Mouse (Mus musculus) cortical plate, adult 2 months (tissue): ENCODE measurements around the gene Yrdc. TPM values are rescaled to one million over a fixed set of nuclear protein-coding genes. Genes with fewer than 3 reads are reported as not detected.

Source experiments
- H3K27ac ChIP-seq: fragments of 200-500 bp; 2 replicates; pipeline ENCODE4 v1.5.1; 2012; ENCODE audit warnings: low read length, control low read depth, inconsistent platforms; ENCODE audit not compliant: insufficient read depth
- H3K4me1 ChIP-seq: fragments of 200-500 bp; 2 replicates; pipeline ENCODE4 v1.6.1; 2011; ENCODE audit warnings: low read length; ENCODE audit not compliant: control insufficient read depth, insufficient read depth
- H3K4me3 ChIP-seq: fragments of 200-500 bp; 2 replicates; pipeline ENCODE4 v1.5.1; 2011; ENCODE audit warnings: mild to moderate bottlenecking, low read length, control low read depth; ENCODE audit not compliant: insufficient read depth
- CTCF ChIP-seq: fragments of 200-500 bp; IDR thresholded peaks from 2 replicates; pipeline ENCODE4 v1.5.1; 2011; ENCODE audit warnings: mild to moderate bottlenecking, control low read depth, low read length; ENCODE audit not compliant: insufficient read depth; ENCODE audit errors: extremely low read depth
- POLR2A ChIP-seq: fragments of 200-500 bp; IDR thresholded peaks from 2 replicates; pipeline ENCODE4 v1.6.1; 2011; ENCODE audit warnings: mild to moderate bottlenecking, low read length, control low read depth; ENCODE audit not compliant: insufficient read depth; ENCODE audit errors: extremely low read depth
- polyA plus RNA-seq: library from polyadenylated mRNA; depleted of rRNA; stranded (reverse); fragments of >200 nt; gene quantifications from 2 replicates; pipeline ENCODE4 v1.2.3, GENCODE M21; 2012; rRNA removed

Gene Yrdc
- polyA plus RNA-seq = 41.5 and 42.0 TPM in 2 replicates

GRCm38 (mm10) chr4:124850261-124850913 lies at the start of gene Yrdc:
TSS of gene Yrdc (plus strand) at chr4:124850679.
- H3K4me1 ChIP-seq = no peaks in the 10 kb centered on the region; the same call in 1 of the 2 replicates
- TF ChIP-seq POLR2A (peak; percentile 59; the same call in 1 of the 2 replicates), CTCF (no peak)
- H3K4me3 ChIP-seq = peak within 1 kb of the TSS; percentile 67
- peak within 1 kb of the TSS; percentile 91 for H3K27ac ChIP-seq

DNA sequence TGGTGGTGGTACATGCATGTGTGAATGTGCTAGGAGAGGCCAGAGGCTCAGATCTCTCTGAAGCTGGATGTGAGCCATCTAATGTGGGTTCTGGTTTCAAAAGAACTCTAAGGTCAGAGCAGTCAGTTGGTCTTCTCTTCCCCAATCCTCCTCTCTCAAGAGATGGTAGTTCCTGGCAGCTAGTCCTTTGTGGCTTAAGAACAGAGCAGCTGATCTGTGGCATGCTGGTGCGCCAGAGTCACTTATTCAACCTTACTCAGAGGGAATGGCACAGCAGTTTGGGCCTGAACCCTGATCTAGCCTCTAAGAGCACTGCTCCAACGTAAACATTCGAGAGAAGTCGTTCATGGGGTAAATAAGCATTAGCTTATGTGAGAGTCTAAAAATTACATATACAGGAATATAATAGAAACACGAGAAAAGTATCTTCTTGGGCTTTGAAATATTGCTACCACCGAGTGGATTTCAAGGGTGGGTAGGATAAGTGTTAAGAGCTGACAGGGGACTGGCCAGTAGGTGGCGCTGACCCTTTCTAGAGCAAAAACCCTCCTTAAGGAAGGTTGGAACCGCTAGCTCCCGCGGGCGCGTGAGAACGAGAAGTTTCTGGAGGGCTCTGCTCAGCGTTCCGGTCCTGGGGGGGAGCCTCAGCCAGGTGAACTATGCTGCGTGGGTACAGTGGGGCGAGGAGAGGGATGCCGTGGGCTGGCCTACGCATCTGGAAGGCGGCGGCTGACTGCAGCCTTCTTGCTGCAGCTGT lies 48.7 kb upstream of the Yrdc start, which contains the start of gene Mtf1:
Mtf1 (plus strand) TSS at position 553 of the 757 bp plus-strand sequence.
- TF ChIP-seq CTCF (peak; percentile 79), POLR2A (no peak)
- Histone ChIP-seq H3K4me1 (peaks cover 2% of the 10 kb centered on the region; the same call in 1 of the 2 replicates), H3K27ac (peak within 1 kb of the TSS; percentile 97), H3K4me3 (peak within 1 kb of the TSS; percentile 79)

DNA sequence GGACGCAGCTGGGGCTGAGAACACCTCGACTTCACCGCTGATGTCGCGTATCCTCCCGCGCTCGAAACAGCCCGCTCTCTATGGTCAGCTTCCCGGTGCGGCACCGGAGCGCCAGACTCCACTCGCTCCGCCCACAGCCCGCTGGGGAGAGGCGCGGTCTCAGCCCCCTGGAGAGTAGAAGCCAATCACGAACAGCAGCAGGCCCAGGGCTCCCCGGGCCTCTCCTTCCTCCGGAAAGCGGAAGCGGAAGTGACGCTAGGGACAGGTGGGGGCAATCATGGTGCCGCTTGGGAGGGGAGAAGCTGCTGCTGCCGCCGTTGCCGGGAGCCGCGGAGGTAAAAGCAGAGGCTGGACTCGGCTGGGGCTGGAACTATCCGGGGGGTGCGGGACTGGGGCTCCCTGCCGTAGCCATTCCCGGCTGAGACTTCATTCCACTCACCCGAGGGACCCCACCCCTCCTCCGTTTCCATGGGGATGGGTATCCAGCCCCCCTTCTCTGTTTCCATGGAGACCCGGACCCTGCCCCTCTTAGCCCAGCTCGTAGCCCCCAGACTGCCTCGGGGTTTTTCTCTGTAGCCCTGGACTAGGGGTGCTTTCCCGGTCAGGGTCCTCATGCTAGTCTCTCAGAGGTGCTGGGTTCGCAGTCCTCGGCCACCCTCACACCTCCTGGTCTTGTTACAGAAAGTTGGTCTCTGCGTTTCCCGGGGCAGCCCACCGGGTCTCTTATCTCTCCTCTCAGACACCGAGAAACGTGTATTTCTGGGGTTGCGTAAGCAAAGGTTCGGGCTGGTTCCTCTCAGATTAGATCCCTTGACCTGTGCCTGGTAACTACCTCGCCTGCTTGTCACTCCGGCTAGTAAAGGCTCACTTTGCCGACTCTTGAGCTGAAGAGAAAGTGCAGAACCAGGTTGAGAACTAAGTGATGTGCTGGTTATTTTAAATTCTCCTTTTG lies 47.9 kb upstream of the Yrdc start:
- H3K27ac ChIP-seq = peak overlapping the region; percentile 97
- H3K4me1 ChIP-seq = peaks cover 2% of the 10 kb centered on the region; the same call in 1 of the 2 replicates
- peak overlapping the region; percentile 79 for H3K4me3 ChIP-seq
- TF ChIP-seq POLR2A (peak; percentile 68; the same call in 1 of the 2 replicates), CTCF (no peak)

GRCm38 (mm10) chr4:124803406-124803805 lies 47.1 kb upstream of the Yrdc start:
- Histone ChIP-seq H3K27ac (no peak overlapping the region), H3K4me3 (peak overlapping the region; percentile 79; the same call in 1 of the 2 replicates), H3K4me1 (peaks cover 2% of the 10 kb centered on the region; the same call in 1 of the 2 replicates)
- TF ChIP-seq CTCF = no peak
- no peak for TF ChIP-seq POLR2A

- Histone ChIP-seq H3K27ac (no peak overlapping the region), H3K4me3 (no peak overlapping the region), H3K4me1 (peaks cover 8% of the 10 kb centered on the region)
- TF ChIP-seq POLR2A (no peak), CTCF (no peak)
Measured at GRCm38 (mm10) chr4:124808511-124808910, 42.0 kb upstream of the Yrdc start.

DNA sequence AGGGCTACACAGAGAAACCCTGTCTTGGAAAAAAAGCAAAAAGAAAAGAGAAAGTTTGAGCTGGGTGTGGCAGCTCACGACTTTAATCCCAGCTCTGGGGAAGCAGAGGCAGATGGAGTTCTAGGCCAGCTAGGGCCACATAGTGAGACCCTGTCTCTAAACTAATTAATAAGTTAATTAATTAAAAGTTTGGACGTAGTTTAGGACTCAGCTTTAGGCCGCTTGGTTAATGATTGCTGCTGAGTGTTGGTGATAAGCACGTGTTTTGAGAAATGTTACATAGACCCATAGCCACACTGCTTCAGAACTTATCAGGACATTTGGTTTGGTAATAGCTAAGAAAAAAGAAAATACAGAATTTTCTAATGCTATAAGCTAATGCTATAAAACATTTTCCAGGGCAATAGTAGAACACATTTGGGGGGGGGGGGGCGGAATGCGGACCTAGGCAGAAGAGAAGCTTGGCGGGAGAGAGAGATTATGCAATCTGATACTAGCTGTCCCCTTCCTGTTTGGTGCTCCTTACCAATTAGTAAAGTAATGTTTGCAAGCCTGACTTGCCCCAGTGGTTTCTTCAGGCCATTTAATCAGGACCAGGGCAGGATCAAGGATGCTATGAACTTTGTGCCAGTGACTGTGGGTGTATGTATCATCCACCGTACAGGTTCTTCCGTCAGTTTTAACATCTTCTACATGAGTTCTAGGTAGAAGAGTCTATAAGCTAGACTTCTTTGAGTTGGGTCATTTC lies 41.2 kb upstream of the Yrdc start:
- H3K4me1 ChIP-seq = peaks cover 7% of the 10 kb centered on the region
- TF ChIP-seq CTCF = no peak
- TF ChIP-seq POLR2A = no peak
- no peak overlapping the region for H3K4me3 ChIP-seq
- H3K27ac ChIP-seq = no peak overlapping the region

GRCm38 (mm10) chr4:124810056-124810455 lies 40.4 kb upstream of the Yrdc start:
- no peak overlapping the region for H3K27ac ChIP-seq
- TF ChIP-seq POLR2A = no peak
- no peak for TF ChIP-seq CTCF
- no peak overlapping the region for H3K4me3 ChIP-seq
- H3K4me1 ChIP-seq = peaks cover 7% of the 10 kb centered on the region

DNA sequence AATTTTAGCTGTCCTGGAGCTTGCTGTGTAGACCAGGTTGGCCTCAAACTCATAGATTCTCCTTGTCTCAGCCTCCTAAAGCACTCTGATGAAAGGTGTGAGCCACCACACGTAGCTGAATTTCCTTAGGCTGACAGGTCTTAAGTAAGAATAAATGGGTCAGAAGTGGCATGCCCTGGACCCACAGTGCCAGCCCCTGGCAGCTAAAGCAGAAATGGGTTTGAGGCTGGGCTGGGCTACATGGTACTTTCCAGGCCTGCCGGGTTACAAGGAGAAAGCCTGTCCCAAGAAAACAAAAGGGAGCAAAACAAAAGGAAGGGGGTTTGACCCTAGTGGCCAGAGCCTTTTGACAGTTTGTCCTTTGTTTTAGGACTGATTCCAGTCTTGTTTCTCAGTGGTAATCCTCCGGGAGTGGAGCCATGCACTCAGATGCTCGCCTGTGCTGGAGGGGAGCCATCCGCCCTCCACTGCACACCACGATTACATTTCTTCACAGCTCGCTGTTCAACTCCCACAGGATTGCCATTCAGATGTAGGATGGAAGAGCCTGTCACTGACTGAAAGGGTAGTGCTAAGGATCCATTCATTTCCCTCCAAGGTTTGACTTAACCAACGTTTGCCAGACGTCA lies 39.0 kb upstream of the Yrdc start:
- H3K27ac ChIP-seq = peak overlapping the region; percentile 71
- H3K4me1 ChIP-seq = peaks cover 7% of the 10 kb centered on the region
- TF ChIP-seq CTCF (no peak), POLR2A (no peak)
- no peak overlapping the region for H3K4me3 ChIP-seq

DNA sequence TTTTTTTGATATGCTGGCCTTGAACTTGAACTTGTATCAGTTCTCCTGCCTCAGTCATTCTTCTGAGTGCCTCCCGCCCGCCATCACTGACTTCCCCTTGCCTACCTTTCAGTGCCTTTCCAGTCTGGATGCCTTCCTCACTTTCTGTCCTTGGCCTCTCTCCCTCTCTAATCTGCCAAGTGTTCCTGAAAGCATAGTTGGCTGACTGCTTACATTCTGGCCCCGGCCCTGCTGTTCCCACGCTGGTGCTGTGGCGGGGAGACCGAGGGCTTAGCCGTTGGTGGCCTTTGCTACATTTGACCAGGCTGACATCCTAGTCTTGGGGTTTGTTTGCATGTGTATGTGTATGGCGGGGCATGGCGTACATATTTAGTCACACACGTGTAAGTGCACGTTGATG lies 34.6 kb upstream of the Yrdc start:
- TF ChIP-seq POLR2A (no peak), CTCF (no peak)
- no peak overlapping the region for H3K27ac ChIP-seq
- no peak overlapping the region for H3K4me3 ChIP-seq
- peaks cover 7% of the 10 kb centered on the region for H3K4me1 ChIP-seq
